Comparison of ENCODE assay signal across 8 mouse cellular contexts in genomic region chr17:15381092-15381860, GRCm38 (mm10). TPM values are rescaled to one million over a fixed set of nuclear protein-coding genes. Genes with fewer than 3 reads are reported as not detected.
A peak's percentile ranks its signal among the peaks of the same experiment; 100 is the strongest.
DNase-seq lines count a peak whose midpoint lies in the region; ATAC-seq lines count a peak whose summit lies in the region.

No protein-coding gene starts in this region.

- no peak for ATAC-seq in erythroblast, adult 5-6 weeks (replicated peaks; ENCODE audit: low FRiP score, poor library complexity, severe bottlenecking)
- no peak for ATAC-seq in liver, embryonic 16.5 days (ENCODE audit: low read depth)

- WGBS in liver, embryonic 16.5 days (ENCODE audit: insufficient replicate concordance): 18% methylated on average over 22 of the region's 22 CpGs

- peak overlapping the region; percentile 55 for H3K4me2 ChIP-seq in liver, embryonic 16.5 days (ENCODE audit: low read depth, low read length)

- H3K4me1 ChIP-seq in erythroblast, embryonic 14.5 days (ENCODE audit: control insufficient read depth): no peaks in the 10 kb centered on the region
- H3K4me1 ChIP-seq in liver, embryonic 16.5 days (ENCODE audit: control insufficient read depth, low read depth, low read length): no peaks in the 10 kb centered on the region; the same call in 1 of the 2 replicates

- H3K27me3 ChIP-seq in erythroblast, embryonic 14.5 days (ENCODE audit: control insufficient read depth): peaks cover 70% of the 10 kb centered on the region
- H3K27me3 ChIP-seq in liver, embryonic 16.5 days (ENCODE audit: control insufficient read depth, insufficient read depth, low read depth, low read length): peaks cover 63% of the 10 kb centered on the region

- no peaks in the 10 kb centered on the region for H3K36me3 ChIP-seq in erythroblast, embryonic 14.5 days (ENCODE audit: control insufficient read depth)
- H3K36me3 ChIP-seq in liver, embryonic 16.5 days (ENCODE audit: control insufficient read depth, insufficient read depth): no peaks in the 10 kb centered on the region

- peak; percentile 28 for DNase-seq in right cerebral cortex, postnatal 4 days
- no peak for DNase-seq in right cerebral cortex, adult 18-20 months
- DNase-seq in thymus, postnatal 36 days: no peak
- DNase-seq in frontal cortex, postnatal 25 days (ENCODE audit: low spot score in 2 of 2): no peak
- no peak for DNase-seq in lung, adult 18-20 months

- peak overlapping the region; percentile 22 for H3K4me3 ChIP-seq in erythroblast, embryonic 14.5 days (replicated peaks)
- H3K4me3 ChIP-seq in liver, embryonic 16.5 days (ENCODE audit: low read depth, low read length): peak overlapping the region; percentile 42

- H3K9ac ChIP-seq in liver, embryonic 16.5 days (ENCODE audit: low read depth, low read length): peak overlapping the region; percentile 4; the same call in 1 of the 2 replicates

- H3K9me3 ChIP-seq in erythroblast, embryonic 14.5 days (ENCODE audit: control insufficient read depth, low read length): no peaks in the 10 kb centered on the region
- H3K9me3 ChIP-seq in liver, embryonic 16.5 days (replicated peaks; ENCODE audit: control insufficient read depth, low read length): no peaks in the 10 kb centered on the region

- no peak overlapping the region for H3K27ac ChIP-seq in liver, embryonic 16.5 days (ENCODE audit: low read length)

RNA-seq across cellular contexts. Expression of gene Dll1, which starts 4.6 kb away (rescaled TPM):
- 0.01 TPM in 1 of 2 replicates, not detected in the other for polyA plus RNA-seq in erythroblast, embryonic 14.5 days (2012)
- total RNA-seq in erythroblast, adult 5-6 weeks (2015; ENCODE audit: low replicate concordance): not detected in 2 replicates
- not detected in 2 replicates for total RNA-seq in erythroblast, adult 5-6 weeks (2017; ENCODE audit: low replicate concordance)
- polyA plus RNA-seq in liver, embryonic 16.5 days (2015; fragmentation: Nextera tagmentation; extraction: Ambion mirVana): 0.99 and 1.2 TPM in 2 replicates

RNA-seq across cellular contexts. Expression of gene Fam120b, which starts 14.7 kb away (rescaled TPM):
- polyA plus RNA-seq in erythroblast, embryonic 14.5 days (2012): 0.04 and 0.08 TPM in 2 replicates
- 3.3 TPM in 2 replicates for total RNA-seq in erythroblast, adult 5-6 weeks (2015; ENCODE audit: low replicate concordance)
- total RNA-seq in erythroblast, adult 5-6 weeks (2017; ENCODE audit: low replicate concordance): 2.1 and 3.3 TPM in 2 replicates
- 7.8 and 8.0 TPM in 2 replicates for polyA plus RNA-seq in liver, embryonic 16.5 days (2015; fragmentation: Nextera tagmentation; extraction: Ambion mirVana)
